Mouse (Mus musculus) adrenal gland, adult 8-10 months (tissue): ENCODE measurements at regions not wholly inside any gene's neighbourhood (a gene's known extent, or its start where the extent isn't known, plus 50 kb on each side); places are given as distances from the start of the nearest gene placed in this dataset.

Experiments used
- DNase-seq: peaks from one replicate; pipeline ENCODE4 v3.0.0; 2022

- no peak for DNase-seq
These were observed 446.7 kb upstream of the Mctp2 start for GRCm38 (mm10) chr7:72753053-72753559.

DNA sequence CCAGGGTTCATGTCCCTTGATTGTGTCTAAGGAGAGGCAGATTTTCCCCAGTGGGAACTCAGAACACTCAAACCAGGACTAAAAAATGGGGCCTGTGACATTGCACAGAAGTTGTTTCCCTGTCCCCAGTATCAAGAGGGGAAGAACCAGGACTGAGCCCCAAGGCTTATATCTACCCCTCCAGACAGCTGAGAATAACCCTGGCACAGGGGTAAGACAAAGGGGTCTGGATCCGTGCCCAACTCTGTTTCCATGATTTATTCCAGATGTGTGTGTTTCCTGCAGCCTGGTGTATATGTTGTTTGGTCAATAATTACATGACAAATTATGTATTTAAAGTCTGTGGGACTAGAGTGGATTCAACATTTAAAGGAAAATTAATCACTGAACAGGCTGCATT, 456.3 kb upstream of the Mctp2 start:
- DNase-seq, result no peak

- DNase-seq, result no peak
These were observed 462.3 kb upstream of the Mctp2 start for GRCm38 (mm10) chr7:72768705-72769104.

DNA sequence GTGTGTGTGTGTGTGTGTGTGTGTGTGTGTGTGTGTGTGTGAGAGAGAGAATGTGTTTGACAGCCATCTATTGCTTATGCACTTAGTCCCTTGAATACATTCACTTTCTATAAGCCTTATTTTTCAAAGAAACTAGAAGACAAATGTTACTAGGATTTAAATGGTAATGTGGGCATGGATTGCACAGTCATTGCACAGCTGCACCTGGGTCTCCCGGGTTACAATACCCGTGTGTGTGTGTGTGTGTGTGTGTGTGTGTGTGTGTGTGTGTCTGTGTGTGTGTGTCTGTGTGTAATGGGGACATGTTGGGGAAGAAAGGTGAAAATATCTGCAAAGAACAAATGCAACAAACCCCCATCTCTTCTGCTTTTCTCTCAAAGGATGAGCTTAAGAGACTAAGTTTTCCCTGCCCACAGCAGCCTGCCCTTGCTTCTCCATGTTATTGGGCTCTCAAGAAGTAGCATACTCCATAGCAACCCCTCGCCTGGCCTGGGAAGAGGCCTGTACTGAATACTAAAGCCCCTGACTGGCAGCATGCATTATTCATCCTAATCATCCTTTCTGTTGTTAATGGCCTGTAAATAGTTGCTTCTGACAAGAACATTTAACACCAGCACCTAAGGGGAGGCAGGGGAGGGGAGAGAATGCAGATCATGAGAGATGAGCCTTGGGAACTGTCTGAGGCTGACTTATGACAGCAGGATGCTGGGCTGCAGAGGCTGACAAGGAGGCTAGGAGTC, 467.8 kb upstream of the Mctp2 start:
- no peak for DNase-seq

DNA sequence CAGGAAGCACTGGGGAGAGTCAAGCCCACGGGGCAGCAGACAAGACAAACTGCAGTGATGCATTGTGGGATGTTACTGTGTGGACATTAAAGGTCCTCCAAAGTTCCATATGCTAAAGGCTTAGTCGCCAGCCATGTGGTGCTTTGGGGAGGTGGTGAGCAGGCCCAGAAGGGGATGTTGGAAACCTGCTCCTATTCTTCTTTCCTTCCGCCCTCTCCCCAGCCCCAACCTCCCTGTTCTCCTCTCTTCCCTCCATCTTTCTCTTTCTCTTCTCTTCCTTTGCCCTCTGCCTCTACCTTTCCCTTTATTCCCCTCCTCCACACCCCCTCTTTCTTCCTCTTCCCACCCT, 468.3 kb upstream of the Mctp2 start:
- no peak for DNase-seq

DNA sequence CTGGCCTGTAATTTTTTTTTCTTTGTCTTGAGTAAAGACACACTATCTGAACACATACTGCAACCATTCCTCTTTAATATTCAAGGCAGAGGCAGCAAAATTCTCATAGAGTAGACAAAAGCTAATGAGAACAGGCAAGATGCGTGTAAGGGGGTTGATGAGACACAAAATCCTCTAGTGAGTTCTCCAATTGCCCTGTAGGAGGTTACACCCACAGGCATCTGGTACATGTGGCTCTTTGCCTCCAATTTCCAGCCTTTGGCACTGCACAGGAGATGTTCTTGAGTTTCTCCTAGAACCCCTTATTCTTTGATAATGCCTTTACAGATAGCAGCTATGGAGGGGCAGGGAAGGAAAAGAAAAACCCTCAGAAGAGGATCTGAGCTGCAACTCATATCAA, 480.9 kb upstream of the Mctp2 start:
- DNase-seq, result no peak

- DNase-seq, result no peak
These were observed 481.9 kb upstream of the Mctp2 start for GRCm38 (mm10) chr7:72788261-72788660.

GRCm38 (mm10) chr7:72822142-72822541, 515.7 kb upstream of the Mctp2 start:
- DNase-seq, result no peak

- no peak for DNase-seq
These were observed 520.2 kb upstream of the Mctp2 start for GRCm38 (mm10) chr7:72826597-72826996.

GRCm38 (mm10) chr7:72835423-72835822, 529.0 kb upstream of the Mctp2 start:
- no peak for DNase-seq

GRCm38 (mm10) chr7:72836026-72836425, 529.6 kb upstream of the Mctp2 start:
- DNase-seq, result peak; percentile 73

DNA sequence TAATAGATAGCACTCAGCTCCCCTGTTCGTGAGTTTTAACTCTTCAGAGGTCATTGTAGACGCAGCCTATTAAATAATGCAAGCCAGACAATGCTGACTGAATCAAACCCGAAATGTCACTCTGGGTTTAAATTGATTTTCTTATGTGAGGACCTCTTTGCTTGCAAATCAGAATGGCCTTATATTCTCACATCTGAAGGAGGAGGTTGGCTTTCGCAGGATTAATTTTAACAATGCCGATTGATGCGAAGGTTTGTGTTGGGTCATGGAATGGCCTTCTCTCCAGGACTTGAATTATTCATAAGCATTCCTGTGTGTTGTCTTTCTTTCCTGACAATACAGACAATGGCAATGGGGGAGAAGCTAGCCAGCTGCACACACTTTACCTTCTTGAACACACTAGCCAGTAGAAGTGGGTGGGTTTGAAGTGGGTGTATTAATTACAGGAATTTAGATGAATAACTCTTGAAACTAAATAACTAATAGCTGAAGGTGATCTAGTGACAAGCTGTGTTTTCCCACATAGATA, 530.1 kb upstream of the Mctp2 start:
- no peak for DNase-seq

DNA sequence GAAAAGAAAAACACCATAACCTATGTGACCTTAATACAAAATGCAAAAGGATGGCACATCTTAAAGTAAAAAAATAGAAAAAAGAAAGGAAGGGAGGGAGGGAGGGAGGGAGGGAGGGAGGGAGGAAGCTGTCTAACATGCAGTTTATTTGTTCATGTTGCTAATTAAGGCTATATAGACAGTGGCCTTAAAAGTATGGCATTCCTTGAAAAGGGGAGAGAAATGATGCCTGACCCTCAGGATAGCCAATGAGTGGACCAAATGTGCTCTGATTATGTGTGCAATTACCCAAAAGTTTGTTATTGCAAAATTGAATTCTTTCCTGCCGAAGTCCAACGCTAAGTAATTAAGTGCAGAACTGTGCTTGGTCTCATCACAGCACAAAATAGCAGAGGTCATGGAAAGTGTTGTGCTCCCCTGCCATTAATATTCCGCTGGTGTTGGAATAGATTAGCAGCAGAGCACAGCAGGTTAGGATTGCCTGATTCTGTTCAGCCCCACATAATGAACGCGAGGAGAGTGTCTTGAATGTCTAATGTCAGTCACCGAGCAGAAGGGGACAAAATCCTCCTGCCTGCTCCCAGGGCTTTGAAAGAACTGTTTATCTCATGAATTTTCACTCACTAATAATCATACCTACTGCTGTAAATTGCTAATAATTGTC, 531.7 kb upstream of the Mctp2 start:
- DNase-seq, result no peak

DNA sequence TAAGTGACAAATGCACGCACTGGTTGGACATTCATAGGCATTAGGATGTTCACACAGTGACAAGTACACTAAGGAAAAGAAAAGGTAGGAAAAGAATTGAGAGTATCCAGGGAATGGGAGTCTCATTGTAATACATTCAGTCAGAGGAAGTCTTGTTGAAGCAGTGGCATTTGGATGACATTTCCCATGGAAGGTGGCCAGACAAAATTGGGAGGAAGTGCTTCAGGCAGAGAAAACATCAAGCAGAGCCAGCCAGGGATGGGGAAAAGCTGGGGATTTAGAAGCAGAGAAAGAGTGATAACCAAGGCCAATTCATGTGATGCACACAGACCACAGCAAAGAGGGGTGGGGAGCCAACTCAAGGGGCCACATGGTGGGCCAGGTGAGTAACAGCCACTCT, 524.0 kb upstream of the Rgma start:
- no peak for DNase-seq

- no peak for DNase-seq
These were observed 520.8 kb upstream of the Rgma start for GRCm38 (mm10) chr7:72854501-72855002.

DNA sequence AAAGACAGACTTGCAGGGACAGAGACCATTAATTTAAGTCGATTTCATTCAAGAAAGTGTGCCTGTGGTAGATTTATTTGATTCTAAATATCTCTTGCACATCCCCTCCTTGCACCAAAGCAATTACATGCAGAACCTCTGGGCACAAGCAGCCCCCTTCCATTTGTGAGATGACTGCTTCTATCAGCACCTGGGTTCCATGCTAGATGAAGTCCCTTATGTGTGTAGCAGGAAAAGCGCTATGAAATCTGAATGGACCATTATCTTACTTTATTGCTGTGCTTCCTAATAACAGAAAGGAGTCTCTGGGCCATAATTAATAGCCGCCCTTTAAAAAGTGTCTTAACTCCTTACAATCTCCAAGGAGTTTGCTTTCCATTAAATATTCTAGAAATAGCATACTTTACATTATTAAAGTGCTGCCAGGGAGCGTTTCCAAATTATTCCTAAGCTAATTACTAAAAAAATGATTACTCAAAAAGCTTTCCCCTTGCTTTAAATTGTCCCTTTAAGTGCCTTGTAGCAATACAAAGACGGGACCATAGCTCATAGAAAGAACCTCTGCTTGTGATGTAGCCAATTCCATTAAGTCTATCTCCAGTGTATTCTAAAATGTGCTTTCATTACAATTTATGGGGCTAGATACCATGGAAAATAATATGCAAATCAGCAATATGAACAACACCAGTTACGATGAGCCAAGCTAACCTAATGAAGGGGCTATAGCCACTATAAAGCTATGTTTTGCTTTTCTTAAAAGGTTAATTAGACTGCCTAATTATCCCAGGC, 508.1 kb upstream of the Rgma start:
- DNase-seq, result no peak

DNA sequence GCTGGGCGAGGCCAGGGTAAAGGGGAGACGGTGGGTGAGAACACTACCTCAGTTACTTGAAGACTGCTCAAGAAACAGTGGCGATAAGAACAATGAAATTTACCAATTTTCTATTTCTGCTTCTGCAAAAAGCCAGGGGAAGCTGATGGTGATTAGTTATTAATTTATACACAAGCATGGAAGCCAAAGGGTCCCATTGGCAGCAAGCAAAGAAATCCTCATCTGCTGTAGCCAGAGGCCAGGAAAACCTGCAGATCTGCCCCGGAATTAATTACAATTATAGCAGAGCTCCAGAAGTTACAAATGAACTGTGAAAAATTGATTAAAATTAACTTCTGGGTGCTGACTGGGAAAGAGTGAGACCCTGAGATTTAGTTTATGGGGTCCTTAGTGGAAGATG, 506.2 kb upstream of the Rgma start:
- no peak for DNase-seq

DNA sequence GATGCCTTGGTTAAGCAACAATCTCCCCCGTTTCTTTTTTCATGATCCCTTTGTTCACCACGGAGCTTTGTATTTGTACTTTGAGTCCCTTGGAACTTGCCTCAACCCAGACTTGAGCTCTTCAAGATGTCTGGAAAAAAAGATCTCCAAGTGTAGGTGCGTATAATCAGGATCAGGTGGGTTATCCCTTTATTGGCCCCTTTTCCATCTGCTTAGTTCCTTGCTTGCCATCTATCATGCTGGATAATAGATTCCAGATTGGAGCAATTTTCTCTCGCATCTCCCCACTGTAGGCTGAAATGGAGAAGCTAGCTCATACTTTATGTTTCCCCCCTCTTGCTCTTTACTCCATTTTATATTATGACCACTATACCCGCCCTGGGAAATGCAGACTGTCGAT, 474.5 kb upstream of the Rgma start:
- no peak for DNase-seq

GRCm38 (mm10) chr7:72905891-72906290, 469.4 kb upstream of the Rgma start:
- no peak for DNase-seq

GRCm38 (mm10) chr7:72906536-72906935, 468.8 kb upstream of the Rgma start:
- DNase-seq, result no peak

DNA sequence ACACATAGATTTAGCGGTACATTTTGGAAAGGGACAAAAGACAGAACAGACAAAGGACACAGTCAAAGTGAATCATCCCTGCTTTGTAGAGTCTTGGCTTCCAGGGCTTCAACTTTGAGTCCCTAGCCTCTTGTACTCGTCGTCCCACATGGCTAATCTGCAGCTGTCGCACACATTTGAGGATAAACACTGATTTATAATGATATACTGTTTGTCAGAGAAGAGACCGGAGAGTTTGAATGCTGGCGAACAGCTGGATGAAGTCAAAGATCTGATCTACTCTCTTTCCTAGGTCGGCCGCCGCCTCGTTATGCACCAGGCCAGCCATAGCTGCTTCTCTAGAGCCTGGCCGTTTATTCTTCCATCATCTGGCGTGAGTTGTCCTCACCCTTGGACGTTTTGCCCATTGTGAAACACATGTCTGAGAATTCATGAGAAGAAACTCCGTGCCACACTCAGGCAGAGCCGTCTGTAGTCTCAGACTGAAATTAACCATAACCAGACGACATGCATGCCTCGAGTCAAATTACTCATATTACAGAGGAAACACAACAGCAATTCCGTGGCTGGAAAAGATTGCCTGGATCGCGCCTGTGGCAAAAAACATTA, 448.4 kb upstream of the Rgma start:
- DNase-seq, result no peak

GRCm38 (mm10) chr7:72938842-72939241, 436.5 kb upstream of the Rgma start:
- DNase-seq, result no peak

DNA sequence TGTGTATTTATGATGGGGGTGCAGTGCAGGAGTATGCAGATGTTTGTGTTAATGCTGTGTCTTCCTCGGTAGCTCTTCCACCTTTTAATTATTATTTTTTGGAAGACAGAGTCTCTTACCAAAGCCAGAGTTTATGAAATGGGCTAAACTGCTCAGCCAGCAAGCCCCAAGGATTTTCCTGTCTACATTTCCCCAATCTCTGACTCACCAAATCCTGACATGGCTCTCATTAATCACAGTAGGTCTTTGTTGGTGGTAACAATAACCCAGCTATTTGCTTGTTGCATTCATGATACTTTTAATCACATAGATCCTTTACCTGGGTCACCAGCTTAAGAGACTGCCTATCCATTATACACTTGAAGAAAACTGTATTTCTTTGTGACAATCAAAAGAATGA, 427.8 kb upstream of the Rgma start:
- no peak for DNase-seq
